Mouse (Mus musculus) liver, embryonic 12.5 days (tissue): Measurements from ENCODE around the gene Rrnad1. TPM values are rescaled to one million over a fixed set of nuclear protein-coding genes. Genes with fewer than 3 reads are reported as not detected.
"Not testable (repeated sequence)": the region's sequence is repeated elsewhere in the genome, so short reads cannot be mapped to it uniquely, and the experiment has no call there.

Experiments used
- ATAC-seq: fragments of 200-750 bp; cut with Nextera tagmentation; 2 replicates; pipeline ENCODE4 v1.8.0; 2017; ENCODE audit warnings: moderate number of reproducible peaks, mild to moderate bottlenecking, moderate library complexity
- H3K27ac ChIP-seq: fragments of 300-500 bp; sonication (generic); 2 replicates; pipeline ENCODE4 v1.5.1; 2016; ENCODE audit warnings: mild to moderate bottlenecking
- H3K27me3 ChIP-seq: fragments of 300-500 bp; sonication (generic); replicated peaks from 2 replicates; pipeline ENCODE4 v1.6.1; 2016; ENCODE audit warnings: mild to moderate bottlenecking, moderate library complexity
- H3K36me3 ChIP-seq: fragments of 300-500 bp; sonication (generic); 2 replicates; pipeline ENCODE4 v1.6.1; 2016; ENCODE audit warnings: mild to moderate bottlenecking, moderate library complexity
- H3K4me1 ChIP-seq: fragments of 300-500 bp; sonication (generic); 2 replicates; pipeline ENCODE4 v1.6.1; 2016
- H3K4me2 ChIP-seq: fragments of 300-500 bp; sonication (generic); 2 replicates; pipeline ENCODE4 v1.6.1; 2016; ENCODE audit warnings: mild to moderate bottlenecking, moderate library complexity
- H3K4me3 ChIP-seq: fragments of 300-500 bp; sonication (generic); 2 replicates; pipeline ENCODE4 v1.5.1; 2016; ENCODE audit warnings: mild to moderate bottlenecking, moderate library complexity
- H3K9ac ChIP-seq: fragments of 300-500 bp; sonication (generic); 2 replicates; pipeline ENCODE4 v1.6.1; 2016; ENCODE audit warnings: mild to moderate bottlenecking, moderate library complexity
- H3K9me3 ChIP-seq: fragments of 300-500 bp; sonication (generic); replicated peaks from 2 replicates; pipeline ENCODE4 v1.6.1; 2016; ENCODE audit warnings: mild to moderate bottlenecking, moderate library complexity
- WGBS: fragments of 180-500 bp; shearing (Covaris S2); methylation state at CpG from one replicate; pipeline ENCODE4 v1.1.7; 2016; ENCODE audit not compliant: insufficient replicate concordance; 5-methylcytosine and 5-hydroxymethylcytosine counted together
- polyA plus RNA-seq: library from polyadenylated mRNA; unstranded; fragments of >200 nt; fragmentation: Nextera tagmentation; extraction: Ambion mirVana; gene quantifications from 2 replicates; pipeline ENCODE4 v1.2.1, GENCODE M21; 2016

Rrnad1 gene
- polyA plus RNA-seq, 1 experiment from 2014 or later: 11.4 TPM

DNA sequence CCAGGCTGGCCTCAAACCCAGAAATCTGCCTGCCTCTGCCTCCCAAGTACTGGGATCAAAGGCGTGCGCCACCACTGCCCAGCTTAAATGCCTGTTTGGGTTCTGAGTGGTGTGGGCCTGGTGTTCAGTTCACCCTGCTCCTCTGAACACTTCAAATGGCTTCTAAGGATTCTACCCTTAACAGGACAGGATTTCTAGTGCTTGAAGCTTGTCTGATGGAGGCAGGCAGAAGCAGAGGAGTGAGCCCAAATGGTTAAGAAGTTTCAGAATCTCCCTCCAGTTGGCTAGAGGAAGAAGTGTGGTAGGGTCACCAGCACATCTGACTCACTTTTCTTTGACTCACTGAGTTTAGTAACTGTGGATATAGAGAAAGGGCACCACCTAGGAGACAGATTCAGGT, 21.1 kb downstream of the Rrnad1 start:
- 57% methylated on average over 2 of the region's 2 CpGs for WGBS

DNA sequence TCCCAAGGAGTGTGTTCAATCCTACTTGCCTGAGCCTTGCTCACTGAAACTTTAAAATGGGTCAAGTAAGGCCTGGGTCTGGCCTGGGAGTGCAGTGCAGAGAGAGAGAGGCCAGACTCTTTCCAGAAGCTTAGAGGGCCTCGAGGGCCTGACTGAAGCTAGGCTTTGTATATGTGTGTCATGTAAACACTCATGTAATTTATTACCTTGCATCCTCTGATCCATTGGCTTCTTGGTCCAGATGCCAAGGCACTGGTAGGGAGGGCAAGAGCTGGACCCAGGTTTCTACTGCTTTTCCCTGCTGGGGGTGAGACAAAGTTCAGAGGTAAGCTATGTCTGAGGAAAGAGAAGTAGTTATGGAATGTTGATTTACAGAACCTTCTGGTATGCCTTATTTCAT, 22.6 kb downstream of the Rrnad1 start:
- no peak for ATAC-seq
- Histone ChIP-seq H3K9me3 (no peaks in the 10 kb centered on the region), H3K36me3 (peaks cover 37% of the 10 kb centered on the region), H3K4me1 (peaks cover 73% of the 10 kb centered on the region), H3K9ac (peak overlapping the region; percentile 100), H3K27ac (peak overlapping the region; percentile 97), H3K27me3 (no peaks in the 10 kb centered on the region), H3K4me2 (peak overlapping the region; percentile 84), H3K4me3 (peak overlapping the region; percentile 97)
- 4% methylated on average over 1 of the region's 1 CpGs for WGBS

More for the DNA sequence above, 21.1 kb downstream of the Rrnad1 start:
- Histone ChIP-seq H3K4me1 (peaks cover 80% of the 10 kb centered on the region), H3K27me3 (no peaks in the 10 kb centered on the region), H3K9me3 (no peaks in the 10 kb centered on the region), H3K36me3 (peaks cover 52% of the 10 kb centered on the region), H3K4me2 (peak overlapping the region; percentile 84), H3K4me3 (peak overlapping the region; percentile 97), H3K9ac (peak overlapping the region; percentile 100), H3K27ac (peak overlapping the region; percentile 97)
- no peak for ATAC-seq

- Histone ChIP-seq H3K27ac (peak overlapping the region; percentile 97), H3K4me1 (peaks cover 72% of the 10 kb centered on the region)
- peak; percentile 23 for ATAC-seq
Measured at GRCm38 (mm10) chr3:87906981-87907857, 23.3 kb downstream of the Rrnad1 start.

DNA sequence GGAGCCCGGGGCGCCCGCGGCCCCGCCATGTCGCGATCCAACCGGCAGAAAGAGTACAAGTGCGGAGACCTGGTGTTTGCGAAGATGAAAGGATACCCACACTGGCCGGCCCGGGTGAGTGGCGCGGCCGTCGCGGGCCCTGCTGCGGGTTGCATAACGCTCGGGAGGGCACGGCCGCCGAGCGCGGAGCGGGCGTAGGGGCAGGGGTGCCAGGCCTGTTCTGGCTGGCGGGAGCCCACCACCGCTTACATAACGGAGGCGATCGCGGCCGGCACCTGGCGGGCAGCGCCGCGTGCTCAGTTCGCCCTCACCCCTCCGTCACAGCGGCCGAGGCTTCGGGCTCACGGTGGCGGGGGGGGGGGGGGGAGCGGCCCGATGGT, 23.9 kb downstream of the Rrnad1 start:
- Histone ChIP-seq H3K4me1 (peaks cover 72% of the 10 kb centered on the region), H3K9me3 (no peaks in the 10 kb centered on the region), H3K4me2 (peak overlapping the region; percentile 84), H3K9ac (peak overlapping the region; percentile 100), H3K27me3 (no peaks in the 10 kb centered on the region), H3K36me3 (peaks cover 24% of the 10 kb centered on the region), H3K4me3 (peak overlapping the region; percentile 97), H3K27ac (peak overlapping the region; percentile 97)
- no peak for ATAC-seq
- under 1% methylated on average over 32 of the region's 47 CpGs for WGBS

More at GRCm38 (mm10) chr3:87906981-87907857, 23.3 kb downstream of the Rrnad1 start:
- peak overlapping the region; percentile 84 for H3K4me2 ChIP-seq
- H3K27me3 ChIP-seq: no peaks in the 10 kb centered on the region
- WGBS: under 1% methylated on average over 27 of the region's 27 CpGs
- H3K4me3 ChIP-seq: peak overlapping the region; percentile 97
- peak overlapping the region; percentile 100 for H3K9ac ChIP-seq
- no peaks in the 10 kb centered on the region for H3K9me3 ChIP-seq
- H3K36me3 ChIP-seq: peaks cover 30% of the 10 kb centered on the region

DNA sequence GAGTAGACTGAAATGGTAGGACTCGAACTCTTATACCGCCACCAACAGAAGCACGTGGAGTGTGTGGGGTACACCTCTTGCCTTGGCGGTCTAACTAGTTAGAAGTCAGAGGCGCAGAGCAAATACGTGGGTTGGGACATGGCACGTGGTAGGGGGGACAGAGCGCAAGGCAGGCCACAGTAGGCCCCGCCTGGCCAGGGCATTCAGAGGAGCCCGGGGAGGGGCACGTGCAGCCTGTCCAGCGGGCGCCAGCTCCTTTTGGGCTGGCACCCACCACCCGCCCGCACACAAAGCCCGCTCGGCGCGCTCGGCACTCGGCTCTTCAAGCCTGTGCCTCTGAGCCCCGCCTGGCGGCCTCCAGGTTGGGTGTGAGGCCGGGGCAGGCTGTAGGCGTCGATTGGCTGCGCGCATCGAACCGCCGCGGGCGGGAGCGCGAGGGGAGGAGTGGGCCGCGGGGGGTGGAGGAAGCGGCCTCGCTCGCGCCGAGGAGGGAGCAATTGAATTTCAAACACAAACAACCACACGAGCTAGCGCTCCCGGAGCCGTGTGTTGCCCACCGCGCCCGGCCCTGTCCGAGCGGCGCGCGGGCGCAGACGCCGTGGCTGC, 24.5 kb downstream of the Rrnad1 start, which contains the start of gene Hdgf:
Gene Hdgf, plus strand, starts transcription at position 442 of the 606 bp plus-strand sequence.
- no peaks in the 10 kb centered on the region for H3K9me3 ChIP-seq
- peaks cover 72% of the 10 kb centered on the region for H3K4me1 ChIP-seq
- H3K4me3 ChIP-seq: peak within 1 kb of the TSS; percentile 97
- peak; percentile 86 for ATAC-seq
- peak within 1 kb of the TSS; percentile 84 for H3K4me2 ChIP-seq
- no peaks in the 10 kb centered on the region for H3K27me3 ChIP-seq
- H3K36me3 ChIP-seq: peaks cover 18% of the 10 kb centered on the region
- WGBS: under 1% methylated on average over 50 of the region's 57 CpGs
- H3K27ac ChIP-seq: peak within 1 kb of the TSS; percentile 97
- H3K9ac ChIP-seq: peak within 1 kb of the TSS; percentile 100

DNA sequence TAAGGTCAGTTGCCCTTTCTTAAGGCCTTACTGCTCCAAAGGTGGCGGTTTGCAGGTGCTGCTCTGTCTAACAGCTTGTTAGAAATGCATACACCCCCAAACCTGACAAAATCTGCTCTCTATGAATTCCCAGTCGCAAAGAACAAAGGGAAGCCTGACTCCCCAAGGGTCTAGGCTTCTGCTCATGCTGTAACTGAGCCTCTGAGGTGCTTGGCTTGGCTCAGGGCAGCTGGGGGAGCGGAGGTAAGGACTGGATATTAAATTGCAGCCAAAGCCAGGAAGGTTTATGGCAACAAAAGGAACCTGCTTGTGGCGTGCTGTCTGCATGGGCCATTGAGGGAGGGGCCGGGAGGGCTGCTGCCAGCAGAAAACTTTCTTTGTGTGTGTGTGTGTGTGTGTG, 26.7 kb downstream of the Rrnad1 start:
- 62% methylated on average over 5 of the region's 5 CpGs for WGBS

DNA sequence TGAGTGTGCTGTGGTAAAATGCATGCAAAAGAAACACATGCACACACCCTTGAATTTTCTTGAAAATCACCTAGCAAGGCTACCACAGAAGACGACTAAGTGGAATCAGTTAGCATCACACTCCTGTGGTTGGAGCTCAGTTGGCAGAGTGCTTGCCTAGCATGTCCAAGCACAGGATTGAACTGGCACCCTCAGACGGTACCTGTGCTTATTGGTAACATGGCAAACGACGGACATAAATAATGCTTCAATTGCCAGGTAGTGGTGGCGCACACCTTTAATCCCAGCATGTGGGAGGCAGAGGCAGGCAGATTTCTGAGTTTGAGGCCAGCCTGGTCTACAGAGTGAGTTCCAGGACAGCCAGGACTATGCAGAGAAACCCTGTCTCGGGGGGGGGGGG, 28.6 kb downstream of the Rrnad1 start:
- ATAC-seq, H3K9me3 ChIP-seq, H3K36me3 ChIP-seq, H3K27me3 ChIP-seq: not testable (repeated sequence)
- Histone ChIP-seq H3K4me2 (peak overlapping the region; percentile 72), H3K4me1 (peaks cover 60% of the 10 kb centered on the region), H3K27ac (peak overlapping the region; percentile 98), H3K4me3 (peak overlapping the region; percentile 47), H3K9ac (peak overlapping the region; percentile 72)
- 48% methylated on average over 6 of the region's 6 CpGs for WGBS

More for the DNA sequence above, 26.7 kb downstream of the Rrnad1 start:
- no peak overlapping the region for H3K4me2 ChIP-seq
- peaks cover 71% of the 10 kb centered on the region for H3K4me1 ChIP-seq
- peak overlapping the region; percentile 73 for H3K27ac ChIP-seq
- H3K36me3 ChIP-seq: 0 out of 2 replicates have a peak, but pooled peaks cover 6% of the 10 kb centered on the region
- H3K9ac ChIP-seq: peak overlapping the region; percentile 48; the same call in 1 of the 2 replicates
- no peak for ATAC-seq
- H3K27me3 ChIP-seq: no peaks in the 10 kb centered on the region
- H3K9me3 ChIP-seq: no peaks in the 10 kb centered on the region
- no peak overlapping the region for H3K4me3 ChIP-seq

GRCm38 (mm10) chr3:87901036-87901624, 29.4 kb downstream of the Rrnad1 start:
- 4% methylated on average over 1 of the region's 1 CpGs for WGBS
- Histone ChIP-seq H3K27ac (peak overlapping the region; percentile 98), H3K4me3 (peak overlapping the region; percentile 47), H3K4me1 (peaks cover 60% of the 10 kb centered on the region), H3K9ac (peak overlapping the region; percentile 72), H3K4me2 (peak overlapping the region; percentile 72), H3K27me3 (no peaks in the 10 kb centered on the region), H3K36me3 (no peaks in the 10 kb centered on the region), H3K9me3 (no peaks in the 10 kb centered on the region)
- ATAC-seq: peak; percentile 85

- 86% methylated on average over 3 of the region's 3 CpGs for WGBS
- Histone ChIP-seq H3K36me3 (no peaks in the 10 kb centered on the region), H3K27ac (peak overlapping the region; percentile 98), H3K4me3 (no peak overlapping the region), H3K27me3 (no peaks in the 10 kb centered on the region), H3K9ac (no peak overlapping the region), H3K4me1 (peaks cover 49% of the 10 kb centered on the region), H3K4me2 (peak overlapping the region; percentile 72), H3K9me3 (no peaks in the 10 kb centered on the region)
- no peak for ATAC-seq
Measured at GRCm38 (mm10) chr3:87899776-87900175, 30.7 kb downstream of the Rrnad1 start.

- Histone ChIP-seq H3K9me3 (no peaks in the 10 kb centered on the region), H3K4me3 (no peak overlapping the region), H3K4me2 (peak overlapping the region; percentile 72; the same call in 1 of the 2 replicates), H3K4me1 (peaks cover 47% of the 10 kb centered on the region), H3K27ac (peak overlapping the region; percentile 31; the same call in 1 of the 2 replicates), H3K9ac (no peak overlapping the region), H3K36me3 (no peaks in the 10 kb centered on the region), H3K27me3 (no peaks in the 10 kb centered on the region)
- 76% methylated on average over 3 of the region's 3 CpGs for WGBS
- ATAC-seq: no peak
Measured at GRCm38 (mm10) chr3:87899266-87899665, 31.3 kb downstream of the Rrnad1 start.

GRCm38 (mm10) chr3:87893367-87893905, 37.1 kb downstream of the Rrnad1 start:
- H3K9me3 ChIP-seq: 0 out of 2 replicates have a peak, but pooled peaks cover under 1% of the 10 kb centered on the region
- H3K27me3 ChIP-seq: no peaks in the 10 kb centered on the region
- H3K4me1 ChIP-seq: peaks cover 16% of the 10 kb centered on the region
- no peak overlapping the region for H3K4me2 ChIP-seq
- no peak overlapping the region for H3K4me3 ChIP-seq
- peak overlapping the region; percentile 52 for H3K27ac ChIP-seq
- H3K36me3 ChIP-seq: no peaks in the 10 kb centered on the region
- H3K9ac ChIP-seq: 0 out of 2 replicates have a peak overlapping the region, but pooled peaks have one; percentile 3
- 74% methylated on average over 3 of the region's 3 CpGs for WGBS
- ATAC-seq: peak; percentile 63
